Mouse (Mus musculus) frontal cortex, adult 2 months (tissue): Measurements from ENCODE around the gene Gm5152. TPM values are rescaled to one million over a fixed set of nuclear protein-coding genes. Genes with fewer than 3 reads are reported as not detected.
"Not testable (repeated sequence)": the region's sequence is repeated elsewhere in the genome, so short reads cannot be mapped to it uniquely, and the experiment has no call there.

Experiments used
- DNase-seq, 2 experiments: peaks; one replicate each; pipeline ENCODE4 v3.0.0; 2022; ENCODE audit warnings: low spot score in 1 of 2; ENCODE audit errors: extremely low spot score in 1 of 2
- polyA plus RNA-seq: library from polyadenylated mRNA; depleted of rRNA; stranded (reverse); fragments of >200 nt; gene quantifications from 2 replicates; pipeline ENCODE4 v1.2.3, GENCODE M21; 2012; rRNA removed

The Gm5152 gene
- not detected in 2 replicates for polyA plus RNA-seq

DNA sequence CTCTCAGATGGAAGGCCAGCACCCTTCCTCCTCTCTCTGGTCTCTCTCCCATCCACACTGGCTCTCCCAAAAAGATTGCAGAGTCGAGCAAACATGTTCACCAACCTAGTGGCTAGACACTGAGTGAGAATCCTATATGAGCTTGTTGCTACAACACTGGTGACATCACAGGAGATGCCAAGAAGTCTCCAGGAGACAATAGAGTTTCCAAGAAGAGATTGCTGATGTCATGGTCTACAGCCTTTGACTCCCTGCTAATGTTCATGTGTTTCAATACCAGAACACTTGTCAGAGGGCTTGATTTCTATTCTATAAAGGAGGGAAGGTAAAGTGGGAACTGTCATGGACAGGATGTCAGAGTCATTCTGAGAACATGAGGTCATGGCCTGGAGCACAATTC lies at the start of gene Gm5152:
Gm5152 (minus strand) TSS at position 101 of the 400 bp plus-strand sequence.
- DNase-seq, result not testable (repeated sequence)

DNA sequence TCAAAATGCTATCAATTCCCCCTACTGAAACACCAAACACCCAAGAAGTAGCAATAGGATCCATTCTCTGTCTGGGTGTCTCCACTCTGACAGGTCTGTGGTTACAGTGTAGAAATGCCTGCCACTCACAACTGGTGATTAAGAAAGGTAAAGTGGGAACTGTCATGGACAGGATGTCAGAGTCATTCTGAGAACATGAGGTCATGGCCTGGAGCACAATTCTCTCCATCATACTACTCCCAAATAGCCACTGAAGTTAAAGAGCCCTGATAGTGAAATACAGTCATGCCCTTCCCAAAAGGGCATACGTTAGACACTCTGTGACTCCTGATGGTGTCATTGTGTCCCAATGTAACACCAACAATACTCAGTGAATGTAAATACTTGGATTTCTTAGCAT lies 8.4 kb upstream of the Gm5152 start:
- DNase-seq, result not testable (repeated sequence)

DNA sequence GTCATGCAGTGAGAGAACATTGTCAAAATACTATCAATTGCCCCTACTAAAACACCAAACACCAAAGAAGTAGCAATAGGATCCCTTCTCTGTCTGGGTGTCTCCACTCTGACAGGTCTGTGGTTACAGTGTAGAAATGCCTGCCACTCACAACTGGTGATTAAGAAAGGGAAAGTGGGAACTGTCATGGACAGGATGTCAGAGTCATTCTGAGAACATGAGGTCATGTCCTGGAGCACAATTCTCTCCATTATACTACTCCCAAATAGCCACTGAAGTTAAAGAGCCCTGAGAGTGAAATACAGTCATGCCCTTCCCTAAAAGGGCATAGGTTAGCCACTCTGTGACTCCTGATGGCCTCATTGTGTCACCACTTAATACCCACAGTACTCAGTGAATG lies 556 bp downstream of the Gm5152 start:
- not testable (repeated sequence) for DNase-seq

DNA sequence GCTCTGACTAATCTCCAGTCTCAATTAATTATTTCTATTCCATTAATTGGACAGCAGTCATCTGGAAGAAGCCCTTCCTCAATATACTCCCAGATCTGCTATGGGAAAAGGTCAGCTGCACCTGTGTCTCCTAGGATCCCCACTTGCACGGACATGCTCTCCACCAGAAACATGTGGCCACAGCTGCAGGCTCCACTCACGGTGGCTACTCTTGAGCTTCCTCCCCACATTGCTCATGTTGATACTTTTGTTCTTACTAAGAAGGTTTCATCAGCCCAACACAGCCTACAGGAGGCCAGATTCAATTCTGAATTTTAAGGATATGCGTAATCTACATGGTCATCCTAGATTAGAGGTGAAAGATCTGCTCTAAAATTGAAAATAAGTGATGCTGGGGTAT lies 5.9 kb downstream of the Gm5152 start:
- not testable (repeated sequence) for DNase-seq

DNA sequence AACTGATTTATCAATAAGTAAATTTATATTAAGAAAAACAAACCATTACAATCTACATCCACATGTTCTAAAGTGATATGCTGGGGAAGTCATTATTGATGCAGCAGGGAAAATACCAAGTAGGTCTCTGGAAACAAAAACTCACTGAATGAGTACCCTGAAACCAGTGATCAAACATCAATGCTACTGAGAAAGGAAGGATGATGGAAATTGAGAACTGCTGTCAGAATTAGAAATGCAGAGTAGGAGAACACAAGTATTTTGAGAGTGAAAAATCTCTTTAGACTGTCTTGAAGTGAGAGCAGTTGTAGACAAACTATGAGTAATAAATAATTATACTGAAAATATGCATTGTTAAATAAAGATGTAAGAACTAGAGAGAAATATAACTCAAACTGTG lies 26.0 kb downstream of the Gm5152 start:
- no peak for DNase-seq

DNA sequence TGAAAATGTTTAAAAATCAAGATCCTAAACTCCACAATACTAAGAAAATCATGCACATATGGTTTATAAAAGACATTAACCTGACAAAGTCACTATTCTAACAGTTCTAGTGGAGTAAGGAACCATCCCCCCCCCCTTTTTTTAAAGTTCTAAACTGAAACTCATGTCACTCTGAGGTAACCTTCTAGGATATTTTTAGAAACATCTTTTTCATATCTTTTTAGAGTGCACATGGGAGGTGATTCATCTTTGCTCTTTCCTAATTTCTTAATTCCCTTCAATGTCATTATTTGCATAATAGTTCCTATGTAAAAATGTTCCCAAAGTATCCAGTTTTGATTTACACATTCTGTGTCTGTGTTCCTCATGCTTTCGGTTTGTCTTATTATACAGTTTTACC lies 43.3 kb downstream of the Gm5152 start:
- DNase-seq, result no peak

DNA sequence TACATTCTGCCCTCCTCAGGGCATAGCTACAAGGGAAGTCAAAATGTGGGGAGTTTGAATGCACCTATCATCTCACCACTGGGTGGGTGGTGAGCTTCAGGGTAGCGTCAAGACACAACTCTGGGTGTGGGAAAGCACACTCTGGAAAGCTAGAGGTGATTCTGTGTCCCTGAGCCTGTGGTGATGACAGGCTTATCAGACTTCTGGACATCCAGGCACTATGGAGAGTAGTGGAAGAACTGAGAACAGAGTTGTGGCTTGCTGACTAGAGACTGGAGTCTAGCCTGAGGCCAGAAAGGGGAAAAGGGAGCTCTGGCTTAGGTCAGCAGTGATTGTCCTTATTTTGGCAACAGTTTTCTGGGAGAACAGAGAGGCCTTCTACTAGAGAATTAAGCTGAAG lies 49.4 kb downstream of the Gm5152 start:
- no peak for DNase-seq
